Mouse (Mus musculus) hindbrain, embryonic 16.5 days (tissue): ENCODE measurements around the gene Lasp1. TPM values are rescaled to one million over a fixed set of nuclear protein-coding genes. Genes with fewer than 3 reads are reported as not detected.
"Not testable (repeated sequence)": the region's sequence is repeated elsewhere in the genome, so short reads cannot be mapped to it uniquely, and the experiment has no call there.

Source experiments
- ATAC-seq: fragments of 200-750 bp; cut with Nextera tagmentation; 2 replicates; pipeline ENCODE4 v1.8.0; 2017; ENCODE audit warnings: moderate TSS enrichment, moderate library complexity
- H3K27ac ChIP-seq: fragments of 300-500 bp; sonication (generic); 2 replicates; pipeline ENCODE4 v1.5.1; 2014; ENCODE audit warnings: low read depth, mild to moderate bottlenecking, control low read depth, low read length, moderate library complexity
- H3K27me3 ChIP-seq: fragments of 300-500 bp; sonication (generic); replicated peaks from 2 replicates; pipeline ENCODE4 v1.6.1; 2014; ENCODE audit warnings: low read length; ENCODE audit not compliant: control insufficient read depth, insufficient read depth
- H3K36me3 ChIP-seq: fragments of 300-500 bp; sonication (generic); 2 replicates; pipeline ENCODE4 v1.6.1; 2014; ENCODE audit warnings: mild to moderate bottlenecking, low read length, moderate library complexity, mixed read lengths; ENCODE audit not compliant: control insufficient read depth, insufficient read depth
- H3K4me1 ChIP-seq: fragments of 300-500 bp; sonication (generic); 2 replicates; pipeline ENCODE4 v1.6.1; 2014; ENCODE audit warnings: low read depth, low read length; ENCODE audit not compliant: control insufficient read depth, insufficient read depth
- H3K4me2 ChIP-seq: fragments of 300-500 bp; sonication (generic); 2 replicates; pipeline ENCODE4 v1.6.1; 2014; ENCODE audit warnings: mild to moderate bottlenecking, low read length, control low read depth, moderate library complexity
- H3K4me3 ChIP-seq: fragments of 300-500 bp; sonication (generic); 2 replicates; pipeline ENCODE4 v1.5.1; 2014; ENCODE audit warnings: mild to moderate bottlenecking, low read length, control low read depth, moderate library complexity
- H3K9ac ChIP-seq: fragments of 300-500 bp; sonication (generic); 2 replicates; pipeline ENCODE4 v1.6.1; 2014; ENCODE audit warnings: low read depth, mild to moderate bottlenecking, control low read depth, low read length, moderate library complexity
- H3K9me3 ChIP-seq: fragments of 300-500 bp; sonication (generic); 2 replicates; pipeline ENCODE4 v1.6.1; 2014; ENCODE audit warnings: mild to moderate bottlenecking, low read length, moderate library complexity; ENCODE audit not compliant: control insufficient read depth
- WGBS: fragments of 180-500 bp; shearing (Covaris S2); extraction: QIAGEN DNeasy Blood & Tissue Kit; methylation state at CpG from one replicate; pipeline ENCODE4 v1.1.7; 2014; 5-methylcytosine and 5-hydroxymethylcytosine counted together
- polyA plus RNA-seq: library from polyadenylated mRNA; unstranded; fragments of >200 nt; fragmentation: Nextera tagmentation; extraction: Ambion mirVana; gene quantifications from 2 replicates; pipeline ENCODE4 v1.2.1, GENCODE M21; 2015

Gene Lasp1
- polyA plus RNA-seq, 1 experiment from 2014 or later, result 176 TPM

DNA sequence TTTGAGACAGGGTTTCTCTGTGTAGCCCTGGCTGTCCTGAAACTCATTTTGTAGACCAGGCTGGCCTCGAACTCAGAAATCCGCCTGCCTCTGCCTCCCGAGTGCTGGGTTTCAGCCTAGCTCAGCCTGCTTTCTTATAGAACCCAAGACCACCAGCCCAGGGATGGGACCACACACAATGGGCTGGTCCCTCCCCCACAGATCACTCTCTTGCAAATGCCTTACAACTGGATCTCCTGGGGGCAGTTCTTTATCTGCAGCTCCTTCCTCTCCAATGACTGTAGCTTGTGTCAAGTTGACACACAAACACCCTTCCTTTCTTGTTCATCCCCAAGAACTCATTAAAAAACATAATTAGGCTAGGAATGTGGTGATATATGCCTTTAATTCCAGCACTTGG is 10.8 kb upstream of the Lasp1 start:
- Histone ChIP-seq H3K9ac (no peak overlapping the region), H3K4me2 (no peak overlapping the region), H3K9me3 (no peaks in the 10 kb centered on the region), H3K4me1 (peaks cover 4% of the 10 kb centered on the region; the same call in 1 of the 2 replicates), H3K27me3 (no peaks in the 10 kb centered on the region), H3K27ac (no peak overlapping the region), H3K4me3 (no peak overlapping the region), H3K36me3 (no peaks in the 10 kb centered on the region)
- ATAC-seq, result no peak
- 89% methylated on average over 3 of the region's 3 CpGs for WGBS

DNA sequence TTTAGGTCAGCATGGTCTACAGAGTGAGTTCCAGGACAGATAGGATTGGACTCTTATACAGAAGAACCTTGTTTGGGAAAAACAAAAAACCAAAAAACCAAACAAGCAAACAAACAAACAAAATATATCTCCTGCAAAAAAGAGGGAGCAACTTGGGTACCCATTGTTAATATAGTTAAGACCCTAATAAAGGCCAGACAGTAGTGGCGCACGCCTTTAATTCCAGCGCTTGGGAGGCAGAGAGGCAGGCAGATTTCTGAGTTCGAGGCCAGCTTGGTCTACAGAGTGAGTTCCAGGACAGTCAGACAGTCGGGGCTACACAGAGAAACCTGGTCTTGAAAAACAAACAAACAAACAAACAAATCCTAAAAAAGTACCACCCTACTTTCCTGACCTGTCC is 9.1 kb upstream of the Lasp1 start:
- Histone ChIP-seq H3K27me3 (no peaks in the 10 kb centered on the region), H3K9ac (no peak overlapping the region), H3K4me2 (no peak overlapping the region), H3K9me3 (no peaks in the 10 kb centered on the region), H3K4me1 (no peaks in the 10 kb centered on the region), H3K4me3 (no peak overlapping the region), H3K27ac (no peak overlapping the region), H3K36me3 (no peaks in the 10 kb centered on the region)
- WGBS, result 87% methylated on average over 5 of the region's 5 CpGs
- ATAC-seq, result no peak

DNA sequence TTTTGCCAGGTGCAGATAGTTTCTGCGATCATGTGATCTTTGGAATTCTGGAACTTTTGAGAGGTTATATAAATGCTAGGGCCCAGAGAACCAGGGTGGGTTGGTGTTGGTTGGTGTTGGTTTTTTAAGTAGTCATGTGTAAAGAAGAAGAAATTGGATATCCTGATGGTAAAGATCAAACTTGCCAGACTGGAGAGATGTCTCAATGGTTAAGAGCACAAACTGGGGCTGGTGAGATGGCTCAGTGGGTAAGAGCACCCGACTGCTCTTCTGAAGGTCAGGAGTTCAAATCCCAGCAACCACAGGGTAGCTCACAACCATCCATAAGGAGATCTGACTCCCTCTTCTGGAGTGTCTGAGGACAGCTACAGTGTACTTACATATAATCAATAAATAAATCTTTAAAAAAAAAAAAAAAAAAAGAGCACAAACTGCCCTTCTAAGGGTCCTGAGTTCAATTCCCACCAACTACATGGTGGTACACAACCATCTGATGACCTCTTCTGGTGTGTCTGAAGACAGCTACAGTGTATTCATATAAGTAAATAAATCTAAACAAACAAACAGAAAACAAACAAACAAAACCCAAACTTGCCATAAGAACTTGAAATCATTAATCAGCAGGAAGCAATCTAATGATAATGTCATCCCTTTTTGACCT is 7.9 kb upstream of the Lasp1 start:
- not testable (repeated sequence) for H3K36me3 ChIP-seq, H3K27me3 ChIP-seq, H3K4me2 ChIP-seq, H3K4me3 ChIP-seq, H3K9ac ChIP-seq, H3K4me1 ChIP-seq, H3K9me3 ChIP-seq, H3K27ac ChIP-seq, ATAC-seq
- WGBS, result 84% methylated on average over 2 of the region's 2 CpGs

DNA sequence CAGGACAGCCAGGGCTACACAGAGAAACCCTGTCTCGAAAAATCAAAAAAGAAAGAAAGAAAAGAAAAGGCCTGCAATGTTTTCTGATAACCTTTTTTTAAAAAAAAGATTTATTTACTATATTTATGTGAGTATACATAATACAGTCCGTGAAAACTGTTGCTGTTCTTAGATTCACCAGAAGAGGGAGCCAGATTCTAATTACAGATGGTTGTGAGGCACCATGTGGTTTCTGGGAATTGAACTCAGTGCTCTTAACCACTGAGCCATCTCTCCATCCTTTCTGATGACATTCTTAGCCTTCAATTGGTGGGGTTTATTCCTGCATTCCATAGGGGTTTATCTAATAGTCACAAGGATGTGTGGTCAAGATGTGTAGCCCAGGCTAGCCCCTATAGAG is 5.6 kb upstream of the Lasp1 start:
- H3K4me3 ChIP-seq, result no peak overlapping the region
- no peaks in the 10 kb centered on the region for H3K4me1 ChIP-seq
- H3K4me2 ChIP-seq, result no peak overlapping the region
- no peaks in the 10 kb centered on the region for H3K27me3 ChIP-seq
- H3K36me3 ChIP-seq, result no peaks in the 10 kb centered on the region
- no peak for ATAC-seq
- no peak overlapping the region for H3K9ac ChIP-seq
- no peak overlapping the region for H3K27ac ChIP-seq
- H3K9me3 ChIP-seq, result no peaks in the 10 kb centered on the region
- 6% methylated on average over 2 of the region's 2 CpGs for WGBS

DNA sequence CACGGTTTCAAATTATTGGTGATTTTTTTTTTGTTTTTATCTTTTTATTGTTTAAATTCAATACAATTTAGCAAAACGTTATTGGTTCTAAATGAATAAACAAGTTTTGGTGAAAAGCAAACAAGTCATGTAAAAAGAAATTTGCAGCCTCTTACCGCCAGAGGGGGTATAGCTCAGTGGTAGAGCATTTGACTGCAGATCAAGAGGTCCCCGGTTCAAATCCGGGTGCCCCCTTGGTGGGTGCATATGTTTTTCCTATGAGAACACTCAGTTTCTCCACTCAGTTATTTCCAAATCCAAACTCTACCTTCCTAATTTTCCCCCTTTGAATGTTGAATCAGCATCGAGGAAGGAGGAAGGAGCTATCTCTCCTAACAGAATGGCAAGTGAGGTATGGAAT is 1.9 kb upstream of the Lasp1 start:
- peaks cover 10% of the 10 kb centered on the region for H3K4me1 ChIP-seq
- H3K36me3 ChIP-seq, result no peaks in the 10 kb centered on the region
- H3K27me3 ChIP-seq, result no peaks in the 10 kb centered on the region
- H3K9ac ChIP-seq, result no peak overlapping the region
- H3K27ac ChIP-seq, result no peak overlapping the region
- H3K4me3 ChIP-seq, result no peak overlapping the region
- no peak for ATAC-seq
- no peaks in the 10 kb centered on the region for H3K9me3 ChIP-seq
- WGBS, result 5% methylated on average over 6 of the region's 6 CpGs
- peak overlapping the region; percentile 28 for H3K4me2 ChIP-seq

DNA sequence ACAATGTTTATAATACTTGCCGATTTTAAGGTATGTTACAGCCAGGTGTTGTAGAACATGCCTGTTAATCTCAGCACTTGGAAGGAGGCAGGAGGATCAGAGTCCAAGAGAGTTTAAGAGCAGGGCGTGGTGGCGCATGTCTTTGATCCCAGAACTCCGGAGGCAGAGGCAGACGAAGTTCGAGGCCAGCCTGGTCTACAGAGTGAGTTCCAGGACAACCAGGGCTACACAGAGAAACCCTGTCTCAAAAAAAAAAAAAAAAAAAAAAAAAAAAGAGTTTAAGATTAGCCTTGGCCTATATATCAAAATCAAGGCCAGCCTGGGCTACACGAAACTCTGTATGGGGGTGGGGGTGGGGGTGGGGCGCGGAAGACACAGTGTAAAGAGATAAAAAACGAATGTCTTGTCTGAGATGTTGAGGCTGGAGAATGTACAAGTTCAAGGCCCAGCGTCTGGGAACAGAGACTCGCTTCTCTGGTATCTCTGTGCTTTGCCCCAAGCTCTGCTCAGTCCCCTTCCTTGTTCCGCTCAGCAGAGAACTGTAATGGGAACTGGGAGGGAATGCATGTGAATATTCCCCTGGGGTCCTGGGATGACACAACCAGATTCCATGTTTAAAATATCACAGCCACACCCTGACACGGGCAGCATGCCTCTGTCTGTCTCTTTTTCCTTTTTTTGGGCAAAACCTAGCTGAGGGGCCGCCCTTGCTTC is 1.3 kb upstream of the Lasp1 start:
- Histone ChIP-seq H3K4me2 (peak overlapping the region; percentile 81), H3K4me3 (no peak overlapping the region), H3K36me3 (no peaks in the 10 kb centered on the region), H3K9ac (no peak overlapping the region), H3K27ac (peak overlapping the region; percentile 41; the same call in 1 of the 2 replicates), H3K4me1 (peaks cover 16% of the 10 kb centered on the region), H3K27me3 (no peaks in the 10 kb centered on the region), H3K9me3 (no peaks in the 10 kb centered on the region)
- WGBS, result 63% methylated on average over 15 of the region's 15 CpGs
- no peak for ATAC-seq

DNA sequence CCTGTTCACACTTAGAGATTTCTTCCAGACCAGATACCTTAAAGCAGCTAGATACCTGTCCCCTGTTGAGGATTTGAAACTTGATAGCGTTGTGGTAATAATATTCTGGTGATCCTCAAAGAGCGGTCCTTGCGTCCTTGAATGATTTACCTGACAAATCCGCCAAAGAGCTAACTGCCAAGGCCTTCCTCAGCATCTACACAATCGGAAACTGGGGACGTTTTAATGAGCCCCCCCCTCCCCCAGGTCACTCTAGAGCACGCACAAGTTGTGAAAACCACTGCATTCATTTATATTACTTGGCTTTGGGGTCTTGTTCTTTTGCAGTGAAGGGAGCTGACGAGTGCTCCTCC is 741 bp upstream of the Lasp1 start:
- H3K4me1 ChIP-seq, result peaks cover 20% of the 10 kb centered on the region
- H3K9ac ChIP-seq, result no peak overlapping the region
- H3K27me3 ChIP-seq, result no peaks in the 10 kb centered on the region
- peak overlapping the region; percentile 81 for H3K4me2 ChIP-seq
- ATAC-seq, result no peak
- H3K4me3 ChIP-seq, result peak overlapping the region; percentile 61
- no peaks in the 10 kb centered on the region for H3K36me3 ChIP-seq
- H3K27ac ChIP-seq, result peak overlapping the region; percentile 41
- 34% methylated on average over 8 of the region's 8 CpGs for WGBS
- no peaks in the 10 kb centered on the region for H3K9me3 ChIP-seq

DNA sequence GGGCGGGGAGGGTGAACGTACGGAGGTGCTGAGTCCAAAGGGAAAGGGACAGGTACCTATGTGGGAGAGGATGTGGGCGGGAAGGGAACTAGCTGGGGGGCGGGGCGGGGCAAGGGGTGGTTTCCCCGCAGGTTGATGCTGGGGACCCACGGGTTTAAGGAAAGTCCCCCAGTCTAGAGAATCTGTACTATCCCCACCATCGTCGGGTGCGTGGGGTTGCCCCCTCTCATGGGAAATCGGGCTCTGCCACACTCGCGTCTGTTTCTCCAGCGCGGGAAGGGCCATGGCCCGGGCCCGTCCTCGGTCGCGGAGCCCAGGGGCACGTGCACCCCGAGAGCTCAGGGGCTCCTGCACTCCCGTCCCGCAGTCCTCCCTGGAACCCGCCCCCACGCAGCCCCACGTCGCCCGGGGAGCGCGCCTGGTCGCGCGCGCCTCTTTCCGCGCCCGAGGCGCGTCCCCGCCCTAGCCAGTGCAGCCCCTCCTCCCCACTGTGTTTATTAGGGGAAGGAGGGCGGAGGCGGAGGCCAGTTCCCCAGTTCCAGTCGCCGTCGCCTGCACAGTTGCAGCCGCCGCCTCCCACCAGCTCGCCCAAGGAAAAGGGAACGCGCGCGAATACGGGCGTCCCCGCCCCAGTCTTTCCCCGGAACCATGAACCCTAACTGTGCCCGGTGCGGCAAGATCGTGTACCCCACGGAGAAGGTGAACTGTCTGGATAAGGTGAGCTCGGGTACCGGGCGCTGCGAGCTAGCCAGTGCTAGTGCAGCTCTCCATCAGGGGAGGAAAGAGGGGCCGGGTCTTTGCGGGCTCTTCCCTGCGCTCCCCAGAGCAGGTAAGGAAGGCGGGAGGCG is 570 bp downstream of the Lasp1 start:
- Histone ChIP-seq H3K9ac (peak overlapping the region; percentile 73), H3K4me3 (peak overlapping the region; percentile 61), H3K9me3 (no peaks in the 10 kb centered on the region), H3K27ac (peak overlapping the region; percentile 96), H3K36me3 (no peaks in the 10 kb centered on the region), H3K4me1 (peaks cover 28% of the 10 kb centered on the region), H3K4me2 (peak overlapping the region; percentile 81), H3K27me3 (no peaks in the 10 kb centered on the region)
- peak; percentile 84 for ATAC-seq
- 0% methylated on average over 66 of the region's 71 CpGs for WGBS
